Mouse (Mus musculus): Measurements from ENCODE around the gene 2310046K23Rik. TPM values are rescaled to one million over a fixed set of nuclear protein-coding genes. Genes with fewer than 3 reads are reported as not detected.

2310046K23Rik gene
- total RNA-seq, 2 experiments from 2014 or later, result not detected

Other genes with a start within 250 kb of the 2310046K23Rik start
- not detected for gene Sprr2a3, start 249.1 kb downstream of the 2310046K23Rik start, total RNA-seq (2021)
- not detected for gene Sprr2b, start 217.9 kb downstream of the 2310046K23Rik start, total RNA-seq (2021)
- gene Sprr2d, start 195.4 kb downstream of the 2310046K23Rik start, total RNA-seq (2021), result not detected
- gene Sprr2e, start 182.4 kb downstream of the 2310046K23Rik start, total RNA-seq (2021), result not detected
- gene Sprr2f, start 169.3 kb downstream of the 2310046K23Rik start, total RNA-seq (2021), result not detected
- not detected for gene Sprr2h, start 148.8 kb downstream of the 2310046K23Rik start, total RNA-seq (2021)
- not detected for gene Sprr2i, start 126.5 kb downstream of the 2310046K23Rik start, total RNA-seq (2021)
- gene Sprr2j-ps, start 116.4 kb downstream of the 2310046K23Rik start, total RNA-seq (2021), result not detected
- gene Gm9774, start 105.1 kb downstream of the 2310046K23Rik start, total RNA-seq (2021), result 1 to 10 TPM; 2.8 to 4.8 TPM
- gene Sprr2k, start 101.9 kb downstream of the 2310046K23Rik start, total RNA-seq (2021), result not detected
- not detected for gene Sprr1b, start 95.7 kb downstream of the 2310046K23Rik start, total RNA-seq (2021)
- not detected for gene Sprr3, start 75.8 kb downstream of the 2310046K23Rik start, total RNA-seq (2021)
- not detected for gene Sprr1a, start 48.6 kb downstream of the 2310046K23Rik start, total RNA-seq (2021)
- not detected for gene Sprr4, start 34.0 kb downstream of the 2310046K23Rik start, total RNA-seq (2021)
- gene Ivl, start 39.2 kb upstream of the 2310046K23Rik start, total RNA-seq (2021), result not detected
- gene Smcp, start 54.5 kb upstream of the 2310046K23Rik start, total RNA-seq (2021), result not detected
- not detected for gene 2210017I01Rik, start 73.0 kb upstream of the 2310046K23Rik start, total RNA-seq (2021)
- not detected for gene Lce6a, start 87.1 kb upstream of the 2310046K23Rik start, total RNA-seq (2021)
- gene Lce1a1, start 113.8 kb upstream of the 2310046K23Rik start, total RNA-seq (2021), result not detected
- not detected for gene Lce1b, start 122.4 kb upstream of the 2310046K23Rik start, total RNA-seq (2021)
- not detected for gene Lce1a2, start 135.8 kb upstream of the 2310046K23Rik start, total RNA-seq (2021)
- not detected for gene Lce1c, start 144.7 kb upstream of the 2310046K23Rik start, total RNA-seq (2021)
- not detected for gene Lce1d, start 152.7 kb upstream of the 2310046K23Rik start, total RNA-seq (2021)
- gene Lce1e, start 174.6 kb upstream of the 2310046K23Rik start, total RNA-seq (2021), result not detected
- gene Lce1f, start 185.8 kb upstream of the 2310046K23Rik start, total RNA-seq (2021), result not detected
- not detected for gene Gm38119, start 204.6 kb upstream of the 2310046K23Rik start, total RNA-seq (2021)
- not detected for gene Lce1g, start 217.8 kb upstream of the 2310046K23Rik start, total RNA-seq (2021)
- gene Lce1h, start 230.6 kb upstream of the 2310046K23Rik start, total RNA-seq (2021), result not detected
- not detected for gene Lce1i, start 244.4 kb upstream of the 2310046K23Rik start, total RNA-seq (2021)